Mouse (Mus musculus) lung, embryonic 14.5 days (tissue): ENCODE results near the gene Prss40. TPM values are rescaled to one million over a fixed set of nuclear protein-coding genes. Genes with fewer than 3 reads are reported as not detected.

Source experiments
- ATAC-seq: fragments of 200-750 bp; cut with Nextera tagmentation; 2 replicates; pipeline ENCODE4 v1.8.0; 2017; ENCODE audit warnings: mild to moderate bottlenecking, moderate TSS enrichment, moderate library complexity; ENCODE audit not compliant: insufficient read depth
- DNase-seq: peaks from one replicate; pipeline ENCODE4 v3.0.0-alpha.2; 2015
- H3K27ac ChIP-seq: fragments of 300-500 bp; sonication (generic); 2 replicates; pipeline ENCODE4 v1.5.1; 2014; ENCODE audit warnings: low read depth, mild to moderate bottlenecking, moderate library complexity
- H3K27me3 ChIP-seq: fragments of 300-500 bp; sonication (generic); 2 replicates; pipeline ENCODE4 v1.6.1; 2014; ENCODE audit warnings: low read length, control low read depth; ENCODE audit not compliant: insufficient read depth
- H3K36me3 ChIP-seq: fragments of 300-500 bp; sonication (generic); 2 replicates; pipeline ENCODE4 v1.6.1; 2014; ENCODE audit warnings: control low read depth; ENCODE audit not compliant: insufficient read depth
- H3K4me1 ChIP-seq: fragments of 300-500 bp; sonication (generic); 2 replicates; pipeline ENCODE4 v1.6.1; 2014; ENCODE audit warnings: antibody characterized with exemption, control low read depth; ENCODE audit not compliant: insufficient read depth
- H3K4me2 ChIP-seq: fragments of 300-500 bp; sonication (generic); 2 replicates; pipeline ENCODE4 v1.6.1; 2014; ENCODE audit warnings: mild to moderate bottlenecking
- H3K4me3 ChIP-seq: fragments of 300-500 bp; sonication (generic); 2 replicates; pipeline ENCODE4 v1.5.1; 2014; ENCODE audit warnings: low read depth, low read length
- H3K9ac ChIP-seq: fragments of 300-500 bp; sonication (generic); 2 replicates; pipeline ENCODE4 v1.6.1; 2014
- H3K9me3 ChIP-seq: fragments of 300-500 bp; sonication (generic); 2 replicates; pipeline ENCODE4 v1.6.1; 2016; ENCODE audit warnings: low read depth, low read length, control low read depth
- CTCF ChIP-seq: IDR thresholded peaks from 2 replicates; pipeline ENCODE4 v1.5.1; 2016; ENCODE audit warnings: antibody characterized with exemption, low read depth
- WGBS: fragments of 180-500 bp; shearing (Covaris S2); extraction: QIAGEN DNeasy Blood & Tissue Kit; methylation state at CpG from one replicate; pipeline ENCODE4 v1.1.7; 2014; 5-methylcytosine and 5-hydroxymethylcytosine counted together
- polyA plus RNA-seq: library from polyadenylated mRNA; unstranded; fragments of >200 nt; fragmentation: Nextera tagmentation; extraction: Ambion mirVana; gene quantifications from 2 replicates; pipeline ENCODE4 v1.2.1, GENCODE M21; 2014

The Prss40 gene
- not detected in 2 replicates for polyA plus RNA-seq

DNA sequence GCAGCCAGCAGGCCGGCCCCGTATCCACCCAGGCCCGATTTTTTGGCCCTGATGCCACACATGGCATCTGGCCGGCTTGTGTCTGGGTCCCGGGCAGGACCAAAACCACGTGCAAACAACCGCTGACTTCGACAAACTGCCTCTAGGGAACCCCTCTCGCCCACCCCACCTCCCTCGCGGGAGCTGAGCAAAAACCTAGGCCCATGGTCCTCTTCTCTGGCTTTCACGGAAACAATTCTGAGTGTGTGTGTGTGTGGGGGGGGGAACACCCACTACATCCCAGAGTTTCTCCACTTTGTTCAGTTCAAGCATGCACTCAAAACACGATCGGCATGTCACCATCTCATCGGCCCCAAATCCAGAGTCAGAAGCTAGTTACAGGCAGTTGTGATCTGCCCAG is at the start of gene Prss40:
Gene Prss40 (minus strand): TSS at position 101 of the 400 bp plus-strand sequence.
- Histone ChIP-seq H3K4me2 (no peak within 1 kb of the TSS), H3K9ac (no peak within 1 kb of the TSS), H3K27ac (no peak within 1 kb of the TSS), H3K4me3 (no peak within 1 kb of the TSS), H3K36me3 (no peaks in the 10 kb centered on the region), H3K9me3 (no peaks in the 10 kb centered on the region), H3K27me3 (no peaks in the 10 kb centered on the region), H3K4me1 (no peaks in the 10 kb centered on the region)
- no peak for TF ChIP-seq CTCF
- DNase-seq (no peak), ATAC-seq (no peak)
- 84% methylated on average over 15 of the region's 15 CpGs for WGBS

GRCm38 (mm10) chr1:34602363-34602762 is 41.6 kb upstream of the Prss40 start:
- 27% methylated on average over 8 of the region's 8 CpGs for WGBS

DNA sequence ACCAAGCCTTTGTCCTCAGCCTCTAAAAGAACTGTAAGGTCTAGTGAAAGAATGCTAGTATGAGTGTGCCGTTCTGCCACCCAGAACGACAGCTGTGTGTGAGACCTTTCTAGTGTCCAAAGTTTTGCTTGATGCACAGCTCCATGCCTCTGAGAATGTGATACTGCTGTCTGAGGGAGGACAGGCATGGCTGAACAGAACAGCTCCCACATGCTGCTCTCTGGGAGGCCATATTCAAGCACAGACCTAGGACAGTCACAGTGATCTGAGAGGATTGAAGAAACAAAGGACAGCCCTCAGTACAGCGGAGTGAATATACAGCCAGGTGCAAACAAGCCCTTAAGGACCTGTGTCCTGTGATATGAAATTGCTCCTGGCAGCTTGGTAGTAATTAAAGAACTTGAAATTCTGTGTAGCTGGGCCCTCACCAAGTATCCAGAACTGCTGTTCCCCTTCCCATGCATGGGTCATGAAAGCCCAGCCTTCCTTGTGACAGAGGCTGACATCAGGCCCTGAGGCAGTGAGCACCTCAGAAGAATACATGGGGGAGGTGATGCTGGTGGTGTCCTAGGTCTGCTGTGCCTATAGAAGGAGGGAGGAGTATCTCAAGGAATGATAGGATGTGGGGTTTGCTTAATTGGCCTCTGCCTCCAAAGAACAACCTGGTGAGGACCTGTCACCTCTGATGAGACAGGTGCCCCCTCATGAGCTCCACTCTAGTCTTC is 40.7 kb upstream of the Prss40 start:
- Histone ChIP-seq H3K9ac (no peak overlapping the region), H3K27me3 (no peaks in the 10 kb centered on the region), H3K9me3 (no peaks in the 10 kb centered on the region), H3K4me3 (no peak overlapping the region), H3K4me1 (no peaks in the 10 kb centered on the region), H3K4me2 (no peak overlapping the region), H3K36me3 (no peaks in the 10 kb centered on the region), H3K27ac (no peak overlapping the region)
- DNase-seq, result no peak
- ATAC-seq, result no peak
- no peak for TF ChIP-seq CTCF
- WGBS, result 73% methylated on average over 3 of the region's 3 CpGs

More at GRCm38 (mm10) chr1:34602363-34602762, 41.6 kb upstream of the Prss40 start:
- Histone ChIP-seq H3K4me3 (no peak overlapping the region), H3K9ac (no peak overlapping the region), H3K27ac (no peak overlapping the region), H3K9me3 (no peaks in the 10 kb centered on the region), H3K4me1 (no peaks in the 10 kb centered on the region), H3K36me3 (no peaks in the 10 kb centered on the region), H3K27me3 (no peaks in the 10 kb centered on the region), H3K4me2 (no peak overlapping the region)
- ATAC-seq (peak; percentile 78), DNase-seq (peak; percentile 91)
- peak; percentile 96 for TF ChIP-seq CTCF

DNA sequence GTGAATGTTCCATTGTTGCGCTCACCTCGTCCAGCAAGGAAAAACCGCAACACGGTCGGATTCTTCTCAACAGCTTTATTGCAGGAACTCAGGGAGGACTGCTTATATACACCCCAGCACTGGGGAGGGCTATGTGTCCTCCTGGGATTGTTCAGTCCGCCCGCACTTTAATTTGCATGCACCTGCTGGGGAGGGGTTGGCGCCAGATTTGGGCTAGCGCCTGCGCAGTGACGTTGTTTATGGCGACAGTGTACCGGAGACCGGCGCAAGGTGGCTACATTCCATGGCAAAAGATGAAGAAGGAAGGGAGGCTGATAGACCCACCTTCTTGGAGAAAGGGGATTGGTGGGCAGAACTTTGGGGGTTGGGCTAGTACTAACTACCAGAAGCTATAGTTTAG is 39.3 kb upstream of the Prss40 start:
- Histone ChIP-seq H3K4me1 (no peaks in the 10 kb centered on the region), H3K36me3 (no peaks in the 10 kb centered on the region), H3K4me2 (no peak overlapping the region), H3K27me3 (no peaks in the 10 kb centered on the region), H3K4me3 (no peak overlapping the region), H3K9me3 (no peaks in the 10 kb centered on the region), H3K27ac (no peak overlapping the region), H3K9ac (no peak overlapping the region)
- 66% methylated on average over 15 of the region's 15 CpGs for WGBS
- TF ChIP-seq CTCF, result no peak
- DNase-seq, result no peak
- ATAC-seq, result no peak

- no peak overlapping the region for H3K9ac ChIP-seq
- H3K9me3 ChIP-seq, result no peaks in the 10 kb centered on the region
- no peak overlapping the region for H3K4me2 ChIP-seq
- no peak overlapping the region for H3K27ac ChIP-seq
- 79% methylated on average over 22 of the region's 22 CpGs for WGBS
- no peak for ATAC-seq
- H3K4me1 ChIP-seq, result no peaks in the 10 kb centered on the region
- no peak for DNase-seq
- no peaks in the 10 kb centered on the region for H3K27me3 ChIP-seq
- no peak for TF ChIP-seq CTCF
- H3K36me3 ChIP-seq, result no peaks in the 10 kb centered on the region
- no peak overlapping the region for H3K4me3 ChIP-seq
These were observed 26.8 kb upstream of the Prss40 start for GRCm38 (mm10) chr1:34587298-34588096.

GRCm38 (mm10) chr1:34584736-34585135 is 24.0 kb upstream of the Prss40 start:
- Histone ChIP-seq H3K4me2 (no peak overlapping the region), H3K4me1 (no peaks in the 10 kb centered on the region), H3K27ac (no peak overlapping the region), H3K9me3 (no peaks in the 10 kb centered on the region), H3K27me3 (peaks cover 9% of the 10 kb centered on the region; the same call in 1 of the 2 replicates), H3K36me3 (no peaks in the 10 kb centered on the region), H3K4me3 (no peak overlapping the region), H3K9ac (no peak overlapping the region)
- DNase-seq (no peak), ATAC-seq (no peak)
- whole genome bisulfite sequencing, result 76% methylated on average over 4 of the region's 4 CpGs
- TF ChIP-seq CTCF, result no peak

GRCm38 (mm10) chr1:34583821-34584263 is 23.1 kb upstream of the Prss40 start:
- peaks cover 15% of the 10 kb centered on the region; the same call in 1 of the 2 replicates for H3K27me3 ChIP-seq
- H3K27ac ChIP-seq, result no peak overlapping the region
- no peak for ATAC-seq
- TF ChIP-seq CTCF, result peak; percentile 21; the same call in 1 of the 2 replicates
- peak; percentile 12 for DNase-seq
- H3K36me3 ChIP-seq, result no peaks in the 10 kb centered on the region
- H3K4me1 ChIP-seq, result no peaks in the 10 kb centered on the region
- no peak overlapping the region for H3K4me2 ChIP-seq
- H3K4me3 ChIP-seq, result no peak overlapping the region
- no peak overlapping the region for H3K9ac ChIP-seq
- 32% methylated on average over 4 of the region's 4 CpGs for WGBS
- no peaks in the 10 kb centered on the region for H3K9me3 ChIP-seq
